Mouse (Mus musculus): Measurements from ENCODE around the gene Fgf23.
A peak's percentile ranks its signal among the peaks of the same experiment; 100 is the strongest.

The Fgf23 gene

GRCm38 (mm10) chr6:127072817-127073216 is at the start of gene Fgf23:
Gene Fgf23, plus strand, starts transcription at chr6:127072902.
- DNase-seq, result no peak

- no peak for DNase-seq
These were observed 47.9 kb upstream of the Fgf23 start for GRCm38 (mm10) chr6:127024836-127025235.

GRCm38 (mm10) chr6:127034760-127035159 is 37.9 kb upstream of the Fgf23 start:
- peak; percentile 52 for DNase-seq

- no peak for DNase-seq
These were observed 27.8 kb upstream of the Fgf23 start for GRCm38 (mm10) chr6:127044909-127045308.

GRCm38 (mm10) chr6:127050847-127051246 is 21.9 kb upstream of the Fgf23 start:
- DNase-seq, result no peak

GRCm38 (mm10) chr6:127056990-127057588 is 15.6 kb upstream of the Fgf23 start:
- no peak for DNase-seq

- DNase-seq, result no peak
These were observed 12.7 kb upstream of the Fgf23 start for GRCm38 (mm10) chr6:127059975-127060374.

- no peak for DNase-seq
These were observed 8.8 kb upstream of the Fgf23 start for GRCm38 (mm10) chr6:127063915-127064314.

GRCm38 (mm10) chr6:127064815-127065214 is 7.9 kb upstream of the Fgf23 start:
- no peak for DNase-seq

GRCm38 (mm10) chr6:127079867-127080731 is 7.4 kb downstream of the Fgf23 start:
- DNase-seq, result peak; percentile 55

GRCm38 (mm10) chr6:127081820-127082219 is 9.1 kb downstream of the Fgf23 start:
- DNase-seq, result no peak

- peak; percentile 43 for DNase-seq
These were observed 14.0 kb downstream of the Fgf23 start for GRCm38 (mm10) chr6:127086739-127087138.

GRCm38 (mm10) chr6:127094565-127094964 is 21.9 kb downstream of the Fgf23 start:
- peak; percentile 53 for DNase-seq

- DNase-seq, result no peak
These were observed 31.0 kb downstream of the Fgf23 start for GRCm38 (mm10) chr6:127103506-127104275.

GRCm38 (mm10) chr6:127104396-127105029 is 31.8 kb downstream of the Fgf23 start:
- DNase-seq, result no peak

- DNase-seq, result peak; percentile 76
These were observed 32.4 kb downstream of the Fgf23 start for GRCm38 (mm10) chr6:127105107-127105506.

- no peak for DNase-seq
These were observed 33.5 kb downstream of the Fgf23 start for GRCm38 (mm10) chr6:127106189-127106588.

- DNase-seq, result no peak
These were observed 34.0 kb downstream of the Fgf23 start for GRCm38 (mm10) chr6:127106726-127107125.

- DNase-seq, result no peak
These were observed 34.7 kb downstream of the Fgf23 start for GRCm38 (mm10) chr6:127107413-127107812.

- no peak for DNase-seq
These were observed 35.8 kb downstream of the Fgf23 start for GRCm38 (mm10) chr6:127108368-127109060.

- peak; percentile 96 for DNase-seq
These were observed 36.8 kb downstream of the Fgf23 start, which contains the start of gene Tigar for GRCm38 (mm10) chr6:127109402-127109930. Gene Tigar, minus strand, starts transcription at chr6:127109557.
